Mouse (Mus musculus) megakaryocyte, embryonic 14.5 days (primary cell): ENCODE measurements around the gene Ift22.

Experiments
- FLI1 ChIP-seq: IDR thresholded peaks from 2 replicates; pipeline ENCODE4 v1.6.1; 2012; ENCODE audit warnings: low read length, inconsistent platforms, mixed read lengths
- GATA1 ChIP-seq: IDR thresholded peaks from 3 replicates; pipeline ENCODE4 v1.6.1; 2012; ENCODE audit warnings: mixed read lengths, low read length, inconsistent platforms, borderline replicate concordance

DNA sequence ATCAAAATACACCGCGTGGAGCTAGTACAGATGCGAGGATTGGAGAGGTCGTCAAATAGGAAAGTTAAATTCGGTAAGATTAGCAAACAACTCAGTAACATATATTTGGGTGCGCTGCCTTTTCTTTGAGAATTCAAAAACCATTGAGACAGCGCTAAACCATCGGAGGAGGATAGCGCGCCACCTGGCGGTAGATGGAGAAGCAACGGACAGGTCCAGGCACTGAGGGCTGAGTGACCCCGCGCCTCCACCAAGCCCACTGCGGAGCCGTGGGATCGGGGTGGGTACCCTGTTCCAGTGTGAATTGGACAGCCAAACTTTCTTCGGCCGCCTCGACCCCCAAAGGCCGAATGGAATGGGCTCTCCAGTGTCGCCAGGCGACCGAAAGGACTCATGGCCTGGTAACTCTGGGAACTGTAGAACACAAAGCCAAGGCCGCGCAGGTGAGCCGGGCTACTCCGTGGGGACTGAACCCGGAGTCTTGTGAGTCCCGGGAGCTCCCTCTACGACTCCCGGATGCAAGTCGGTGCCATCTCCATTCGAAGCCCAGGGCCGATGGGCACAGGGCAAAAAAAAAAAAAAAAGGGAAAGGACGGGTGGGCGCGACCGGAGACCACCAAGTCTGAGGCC, 26.5 kb upstream of the Ift22 start:
- TF ChIP-seq GATA1 (no peak), FLI1 (no peak)
